Mouse (Mus musculus): ENCODE results near the gene Mfap3l. TPM values are rescaled to one million over a fixed set of nuclear protein-coding genes. Genes with fewer than 3 reads are reported as not detected.

Gene Mfap3l
- polyA plus RNA-seq, 1 experiment: 18.2 TPM

GRCm38 (mm10) chr8:60616928-60617327 lies 15.7 kb upstream of the Mfap3l start:
- Histone ChIP-seq H3K27me3 (ENCODE audit: control insufficient read depth, insufficient read depth, insufficient read length) (no peaks in the 10 kb centered on the region), H3K4me3 (ENCODE audit: insufficient read depth, poor library complexity, severe bottlenecking) (no peak overlapping the region), H3K79me2 (ENCODE audit: control insufficient read depth, insufficient read depth) (no peaks in the 10 kb centered on the region), H3K36me3 (ENCODE audit: control insufficient read depth, insufficient read depth) (no peaks in the 10 kb centered on the region), H3ac (ENCODE audit: control insufficient read depth, insufficient read length, low read depth) (no peak overlapping the region), H3K79me3 (ENCODE audit: low read depth) (no peaks in the 10 kb centered on the region)
- TF ChIP-seq MAX (IDR thresholded peaks at IDR 0.05) (no peak), MYOD1 (IDR thresholded peaks at IDR 0.05; ENCODE audit: control insufficient read depth, insufficient read length, low read depth) (no peak), FOSL1 (IDR thresholded peaks at IDR 0.05; ENCODE audit: insufficient read depth, low read length, poor library complexity, severe bottlenecking) (no peak), CEBPB (IDR thresholded peaks at IDR 0.05; ENCODE audit: low read depth) (no peak), CTCF (IDR thresholded peaks at IDR 0.05; ENCODE audit: control insufficient read depth, insufficient read depth, insufficient read length) (no peak), MYOG (IDR thresholded peaks at IDR 0.05; ENCODE audit: control insufficient read depth, extremely low read depth, insufficient read length) (no peak), USF1 (IDR thresholded peaks at IDR 0.05; ENCODE audit: low read depth) (no peak)

- TF ChIP-seq MYOD1 (IDR thresholded peaks at IDR 0.05; ENCODE audit: control insufficient read depth, insufficient read length, low read depth) (no peak), MAX (IDR thresholded peaks at IDR 0.05) (no peak), FOSL1 (IDR thresholded peaks at IDR 0.05; ENCODE audit: insufficient read depth, low read length, poor library complexity, severe bottlenecking) (no peak), CTCF (IDR thresholded peaks at IDR 0.05; ENCODE audit: control insufficient read depth, insufficient read depth, insufficient read length) (no peak), CEBPB (IDR thresholded peaks at IDR 0.05; ENCODE audit: low read depth) (no peak), MYOG (IDR thresholded peaks at IDR 0.05; ENCODE audit: control insufficient read depth, extremely low read depth, insufficient read length) (no peak), USF1 (IDR thresholded peaks at IDR 0.05; ENCODE audit: low read depth) (no peak)
- H3ac ChIP-seq (ENCODE audit: control insufficient read depth, insufficient read length, low read depth): no peak overlapping the region
- no peaks in the 10 kb centered on the region for H3K27me3 ChIP-seq (ENCODE audit: control insufficient read depth, insufficient read depth, insufficient read length)
- no peaks in the 10 kb centered on the region for H3K79me2 ChIP-seq (ENCODE audit: control insufficient read depth, insufficient read depth)
- no peak overlapping the region for H3K4me3 ChIP-seq (ENCODE audit: insufficient read depth, poor library complexity, severe bottlenecking)
- no peaks in the 10 kb centered on the region for H3K36me3 ChIP-seq (ENCODE audit: control insufficient read depth, insufficient read depth)
- no peaks in the 10 kb centered on the region for H3K79me3 ChIP-seq (ENCODE audit: low read depth)
These were observed 11.1 kb upstream of the Mfap3l start for GRCm38 (mm10) chr8:60621561-60621960.

- Histone ChIP-seq H3ac (ENCODE audit: control insufficient read depth, insufficient read length, low read depth) (no peak overlapping the region), H3K79me3 (ENCODE audit: low read depth) (no peaks in the 10 kb centered on the region), H3K79me2 (ENCODE audit: control insufficient read depth, insufficient read depth) (no peaks in the 10 kb centered on the region), H3K4me3 (ENCODE audit: insufficient read depth, poor library complexity, severe bottlenecking) (no peak overlapping the region), H3K27me3 (ENCODE audit: control insufficient read depth, insufficient read depth, insufficient read length) (no peaks in the 10 kb centered on the region), H3K36me3 (ENCODE audit: control insufficient read depth, insufficient read depth) (no peaks in the 10 kb centered on the region)
- TF ChIP-seq MYOG (IDR thresholded peaks at IDR 0.05; ENCODE audit: control insufficient read depth, extremely low read depth, insufficient read length) (no peak), MAX (IDR thresholded peaks at IDR 0.05) (no peak), CEBPB (IDR thresholded peaks at IDR 0.05; ENCODE audit: low read depth) (no peak), USF1 (IDR thresholded peaks at IDR 0.05; ENCODE audit: low read depth) (no peak), MYOD1 (IDR thresholded peaks at IDR 0.05; ENCODE audit: control insufficient read depth, insufficient read length, low read depth) (no peak), FOSL1 (IDR thresholded peaks at IDR 0.05; ENCODE audit: insufficient read depth, low read length, poor library complexity, severe bottlenecking) (no peak), CTCF (IDR thresholded peaks at IDR 0.05; ENCODE audit: control insufficient read depth, insufficient read depth, insufficient read length) (no peak)
These were observed 10.6 kb upstream of the Mfap3l start for GRCm38 (mm10) chr8:60622056-60622455.

GRCm38 (mm10) chr8:60623438-60623837 lies 9.2 kb upstream of the Mfap3l start:
- H3K36me3 ChIP-seq (ENCODE audit: control insufficient read depth, insufficient read depth): no peaks in the 10 kb centered on the region
- no peak overlapping the region for H3ac ChIP-seq (ENCODE audit: control insufficient read depth, insufficient read length, low read depth)
- no peak overlapping the region for H3K4me3 ChIP-seq (ENCODE audit: insufficient read depth, poor library complexity, severe bottlenecking)
- H3K79me3 ChIP-seq (ENCODE audit: low read depth): no peaks in the 10 kb centered on the region
- TF ChIP-seq USF1 (IDR thresholded peaks at IDR 0.05; ENCODE audit: low read depth): no peak
- no peak for TF ChIP-seq MYOD1 (IDR thresholded peaks at IDR 0.05; ENCODE audit: control insufficient read depth, insufficient read length, low read depth)
- TF ChIP-seq MAX (IDR thresholded peaks at IDR 0.05): no peak
- TF ChIP-seq CEBPB (IDR thresholded peaks at IDR 0.05; ENCODE audit: low read depth): no peak
- no peak for TF ChIP-seq FOSL1 (IDR thresholded peaks at IDR 0.05; ENCODE audit: insufficient read depth, low read length, poor library complexity, severe bottlenecking)
- no peak for TF ChIP-seq MYOG (IDR thresholded peaks at IDR 0.05; ENCODE audit: control insufficient read depth, extremely low read depth, insufficient read length)
- H3K27me3 ChIP-seq (ENCODE audit: control insufficient read depth, insufficient read depth, insufficient read length): no peaks in the 10 kb centered on the region
- no peaks in the 10 kb centered on the region for H3K79me2 ChIP-seq (ENCODE audit: control insufficient read depth, insufficient read depth)

- Histone ChIP-seq H3K79me2 (ENCODE audit: control insufficient read depth, insufficient read depth) (no peaks in the 10 kb centered on the region), H3ac (ENCODE audit: control insufficient read depth, insufficient read length, low read depth) (no peak overlapping the region), H3K79me3 (ENCODE audit: low read depth) (no peaks in the 10 kb centered on the region), H3K36me3 (ENCODE audit: control insufficient read depth, insufficient read depth) (no peaks in the 10 kb centered on the region), H3K4me3 (ENCODE audit: insufficient read depth, poor library complexity, severe bottlenecking) (no peak overlapping the region), H3K27me3 (ENCODE audit: control insufficient read depth, insufficient read depth, insufficient read length) (no peaks in the 10 kb centered on the region)
- TF ChIP-seq CTCF (IDR thresholded peaks at IDR 0.05; ENCODE audit: control insufficient read depth, insufficient read depth, insufficient read length) (no peak), MYOD1 (IDR thresholded peaks at IDR 0.05; ENCODE audit: control insufficient read depth, insufficient read length, low read depth) (no peak), USF1 (IDR thresholded peaks at IDR 0.05; ENCODE audit: low read depth) (no peak), CEBPB (IDR thresholded peaks at IDR 0.05; ENCODE audit: low read depth) (no peak), FOSL1 (IDR thresholded peaks at IDR 0.05; ENCODE audit: insufficient read depth, low read length, poor library complexity, severe bottlenecking) (no peak), MYOG (IDR thresholded peaks at IDR 0.05; ENCODE audit: control insufficient read depth, extremely low read depth, insufficient read length) (no peak), MAX (IDR thresholded peaks at IDR 0.05) (no peak)
These were observed 7.9 kb upstream of the Mfap3l start for GRCm38 (mm10) chr8:60624722-60625121.

GRCm38 (mm10) chr8:60627937-60628336 lies 4.7 kb upstream of the Mfap3l start:
- TF ChIP-seq FOSL1 (IDR thresholded peaks at IDR 0.05; ENCODE audit: insufficient read depth, low read length, poor library complexity, severe bottlenecking) (no peak), MAX (IDR thresholded peaks at IDR 0.05) (no peak), MYOG (IDR thresholded peaks at IDR 0.05; ENCODE audit: control insufficient read depth, extremely low read depth, insufficient read length) (no peak), MYOD1 (IDR thresholded peaks at IDR 0.05; ENCODE audit: control insufficient read depth, insufficient read length, low read depth) (no peak), CEBPB (IDR thresholded peaks at IDR 0.05; ENCODE audit: low read depth) (no peak), USF1 (IDR thresholded peaks at IDR 0.05; ENCODE audit: low read depth) (no peak), CTCF (IDR thresholded peaks at IDR 0.05; ENCODE audit: control insufficient read depth, insufficient read depth, insufficient read length) (no peak)
- Histone ChIP-seq H3K79me2 (ENCODE audit: control insufficient read depth, insufficient read depth) (peaks cover 2% of the 10 kb centered on the region), H3K4me3 (ENCODE audit: insufficient read depth, poor library complexity, severe bottlenecking) (no peak overlapping the region), H3K27me3 (ENCODE audit: control insufficient read depth, insufficient read depth, insufficient read length) (no peaks in the 10 kb centered on the region), H3K36me3 (ENCODE audit: control insufficient read depth, insufficient read depth) (no peaks in the 10 kb centered on the region), H3ac (ENCODE audit: control insufficient read depth, insufficient read length, low read depth) (no peak overlapping the region), H3K79me3 (ENCODE audit: low read depth) (no peaks in the 10 kb centered on the region)

All from C2C12 (cell line).